Mouse (Mus musculus) brain, embryonic 14.5 days (tissue): ENCODE results near the gene Dnajc11.

Experiments
- CTCF ChIP-seq: fragments of 200-500 bp; IDR thresholded peaks from 2 replicates; pipeline ENCODE4 v1.5.1; 2012; ENCODE audit warnings: inconsistent platforms, mild to moderate bottlenecking, moderate library complexity, borderline replicate concordance; ENCODE audit not compliant: insufficient read depth, insufficient read length; ENCODE audit errors: extremely low read depth
- POLR2A ChIP-seq: fragments of 200-500 bp; IDR thresholded peaks from 2 replicates; pipeline ENCODE4 v1.6.1; 2012; ENCODE audit warnings: mild to moderate bottlenecking, inconsistent platforms, borderline replicate concordance; ENCODE audit not compliant: poor library complexity, insufficient read depth, insufficient read length, severe bottlenecking; ENCODE audit errors: extremely low read depth

GRCm38 (mm10) chr4:151985886-151986285 is 52.4 kb downstream of the Dnajc11 start:
- no peak for TF ChIP-seq CTCF
- no peak for TF ChIP-seq POLR2A
